Mouse (Mus musculus): Measurements from ENCODE around the gene Eif3f.

DNA sequence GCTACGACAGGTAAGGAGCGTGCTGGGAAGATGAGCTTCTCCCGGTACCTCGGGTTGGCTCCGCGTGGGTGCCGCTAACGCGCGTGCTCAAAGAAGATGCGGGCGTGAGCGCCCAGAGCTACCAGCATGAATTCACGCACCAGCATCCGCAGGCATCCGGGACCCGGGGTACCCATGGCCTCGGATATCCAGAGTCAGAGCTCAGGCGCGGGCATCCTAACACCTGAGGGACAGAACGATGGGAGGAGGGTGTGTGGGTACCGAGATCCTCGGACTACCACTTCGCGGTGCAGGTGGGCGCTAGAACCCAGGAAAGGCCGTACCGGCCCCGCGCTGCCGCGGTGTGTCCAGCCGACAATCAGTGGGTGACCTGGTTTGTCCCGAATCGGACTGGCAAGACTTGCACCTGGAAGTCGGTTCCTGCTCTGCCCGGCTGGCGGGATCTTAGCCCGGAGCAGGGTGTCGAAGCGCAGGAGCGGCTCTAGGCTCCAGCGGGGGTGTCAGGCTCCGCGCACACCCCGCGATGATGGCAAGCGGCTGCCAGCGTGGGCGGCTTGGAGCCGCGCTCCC lies 16.6 kb downstream of the Eif3f start:
- TF ChIP-seq MYC (IDR thresholded peaks at IDR 0.05; ENCODE audit: low read depth, low read length), result no peak
- TF ChIP-seq EP300 (IDR thresholded peaks at IDR 0.05; ENCODE audit: low read length), result no peak
- no peak for TF ChIP-seq TBP (conservative IDR thresholded peaks at IDR 0.05; ENCODE audit: low read depth, low read length)
- no peak for TF ChIP-seq POLR2AphosphoS2 (IDR thresholded peaks at IDR 0.05; ENCODE audit: low read depth, low read length)
- no peak for TF ChIP-seq SIN3A (IDR thresholded peaks at IDR 0.05; ENCODE audit: low read length)
- TF ChIP-seq SMC3 (IDR thresholded peaks at IDR 0.05; ENCODE audit: low read depth, low read length), result no peak
